Comparison of ENCODE assay signal across 15 mouse cellular contexts in the genomic region with DNA sequence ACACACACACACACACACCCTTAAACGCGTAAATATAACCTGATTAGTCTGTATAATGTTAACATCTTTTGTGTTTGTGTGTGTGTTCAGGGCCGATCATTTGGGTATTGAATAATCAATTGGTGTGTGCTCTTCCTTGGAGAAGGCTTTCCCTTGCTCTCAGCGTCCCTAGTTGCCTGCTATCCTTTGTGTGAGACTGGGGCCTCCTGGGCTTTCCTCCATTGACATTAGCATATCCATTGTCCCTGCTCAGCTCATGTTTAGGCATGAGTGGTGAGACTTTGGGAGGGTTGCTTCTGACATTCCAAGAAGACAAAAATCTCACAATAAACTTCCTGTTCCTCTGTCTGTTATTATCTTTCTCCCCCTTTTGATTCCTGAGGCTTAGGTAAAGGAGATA. TPM values are rescaled to one million over a fixed set of nuclear protein-coding genes. Genes with fewer than 3 reads are reported as not detected.
DNase-seq lines count a peak whose midpoint lies in the region; ATAC-seq and TF ChIP-seq lines count a peak whose summit lies in the region.
"Had no signal": no experiment of that assay in that cellular context is flagged by ENCODE, and none has a peak within 500 bp of the region (broad histone marks: within the 10 kb centered on the region; RNA-seq: fewer than 3 reads in every experiment).

No protein-coding gene starts in this region.

- TF ChIP-seq CTCF in layer of hippocampus, adult 2 months (conservative IDR thresholded peaks at IDR 0.05), result no peak

- no peaks in the 10 kb centered on the region for H3K4me1 ChIP-seq in hindbrain, embryonic 11.5 days (replicated peaks; ENCODE audit: control insufficient read depth, insufficient read depth, low read length)
- peaks cover 5% of the 10 kb centered on the region; the same call in 1 of the 2 replicates for H3K4me1 ChIP-seq in midbrain, embryonic 14.5 days (ENCODE audit: control insufficient read depth, insufficient read depth, low read length)
- H3K4me1 ChIP-seq: heart, embryonic 15.5 days; lung, embryonic 15.5 days had no signal

- ATAC-seq in hindbrain, embryonic 11.5 days (ENCODE audit: low FRiP score), result peak; percentile 94
- ATAC-seq in midbrain, embryonic 14.5 days (ENCODE audit: low FRiP score, low TSS enrichment), result peak; percentile 86
- ATAC-seq: Patski had no signal

- H3K27ac ChIP-seq in hindbrain, embryonic 11.5 days (ENCODE audit: low read depth, low read length), result peak overlapping the region; percentile 72
- peak overlapping the region; percentile 69 for H3K27ac ChIP-seq in midbrain, embryonic 14.5 days (replicated peaks; ENCODE audit: low read depth, low read length)
- no peak overlapping the region for H3K27ac ChIP-seq in layer of hippocampus, adult 2 months
- H3K27ac ChIP-seq: gastrocnemius, adult 2 months; heart, embryonic 15.5 days; limb, embryonic 15.5 days; lung, embryonic 15.5 days had no signal

- no peak overlapping the region for H3K4me3 ChIP-seq in hindbrain, embryonic 11.5 days (ENCODE audit: low read depth, low read length)
- H3K4me3 ChIP-seq in midbrain, embryonic 14.5 days (replicated peaks; ENCODE audit: low read depth, low read length), result no peak overlapping the region
- no peak overlapping the region for H3K4me3 ChIP-seq in layer of hippocampus, adult 2 months
- H3K4me3 ChIP-seq: gastrocnemius, adult 2 months; heart, embryonic 15.5 days; limb, embryonic 15.5 days; lung, embryonic 15.5 days; megakaryocyte, embryonic 14.5 days had no signal

- intact Hi-C loops in gastrocnemius, postnatal 14 days (cut with DNase I; ENCODE audit: low total_unique reads), result no loop called here

- H3K9me3 ChIP-seq in hindbrain, embryonic 11.5 days (ENCODE audit: control insufficient read depth, low read length), result no peaks in the 10 kb centered on the region
- H3K9me3 ChIP-seq in midbrain, embryonic 14.5 days (ENCODE audit: control insufficient read depth, low read length), result no peaks in the 10 kb centered on the region
- H3K9me3 ChIP-seq: heart, embryonic 15.5 days; limb, embryonic 15.5 days; lung, embryonic 15.5 days had no signal

- H3K36me3 ChIP-seq in hindbrain, embryonic 11.5 days (ENCODE audit: control insufficient read depth, insufficient read depth, low read length), result no peaks in the 10 kb centered on the region
- H3K36me3 ChIP-seq in midbrain, embryonic 14.5 days (ENCODE audit: control insufficient read depth, insufficient read depth, low read length), result no peaks in the 10 kb centered on the region
- H3K36me3 ChIP-seq: heart, embryonic 15.5 days; limb, embryonic 15.5 days; lung, embryonic 15.5 days had no signal

- H3K9ac ChIP-seq in hindbrain, embryonic 11.5 days (ENCODE audit: low read depth, low read length), result no peak overlapping the region
- H3K9ac ChIP-seq in midbrain, embryonic 14.5 days (replicated peaks; ENCODE audit: low read length), result no peak overlapping the region
- H3K9ac ChIP-seq: heart, embryonic 15.5 days; limb, embryonic 15.5 days; lung, embryonic 15.5 days had no signal

- WGBS in hindbrain, embryonic 11.5 days, result 19% methylated on average over 4 of the region's 4 CpGs
- under 1% methylated on average over 4 of the region's 4 CpGs for WGBS in midbrain, embryonic 14.5 days

- no peak overlapping the region for H3K4me2 ChIP-seq in hindbrain, embryonic 11.5 days (replicated peaks; ENCODE audit: low read depth, low read length)
- no peak overlapping the region for H3K4me2 ChIP-seq in midbrain, embryonic 14.5 days (ENCODE audit: low read length)
- H3K4me2 ChIP-seq: heart, embryonic 15.5 days; limb, embryonic 15.5 days; lung, embryonic 15.5 days had no signal

- DNase-seq in ES-CJ7 (ENCODE audit: low read depth, low spot score), result peak; percentile 77
- DNase-seq in embryo, embryonic 10.5 days (ENCODE audit: low spot score), result peak; percentile 80
- peak; percentile 76 for DNase-seq in hindbrain, embryonic 11.5 days (ENCODE audit: low spot score)
- peak; percentile 77 for DNase-seq in midbrain, embryonic 14.5 days
- no peak for DNase-seq in thymus, postnatal 14 days
- no peak for DNase-seq in layer of hippocampus, adult 9-11 months
- no peak for DNase-seq in gastrocnemius, postnatal 14 days
- DNase-seq in layer of hippocampus, adult 2 months (ENCODE audit: low spot score in 2 of 2), result no peak
- DNase-seq: adrenal gland, adult 8-10 months; gastrocnemius, adult 2 months had no signal

- H3K27me3 ChIP-seq in hindbrain, embryonic 11.5 days (ENCODE audit: control insufficient read depth, insufficient read depth, low read length), result no peaks in the 10 kb centered on the region
- H3K27me3 ChIP-seq in midbrain, embryonic 14.5 days (ENCODE audit: control insufficient read depth, insufficient read depth, low read length), result peaks cover 4% of the 10 kb centered on the region; the same call in 1 of the 2 replicates
- H3K27me3 ChIP-seq: Patski had no signal

RNA-seq across cellular contexts. Expression of a gene that starts 15.5 kb away (rescaled TPM):
- 15.1 and 15.3 TPM in 2 replicates for polyA plus RNA-seq in hindbrain, embryonic 11.5 days (2014; fragmentation: Nextera tagmentation; extraction: Ambion mirVana)
- 7.5 and 13.1 TPM in 2 replicates for polyA plus RNA-seq in midbrain, embryonic 14.5 days (2014; fragmentation: Nextera tagmentation; extraction: Ambion mirVana)
- total RNA-seq in gastrocnemius, postnatal 14 days (2021), result 10 to 100 TPM; 11.0 to 12.5 TPM
- total RNA-seq in layer of hippocampus, adult 2 months (2021), result 10 to 100 TPM; 14.9 to 18.7 TPM

Comparison
In these comparisons a context has a peak if more than half of its experiments do, and no peak if none do; other contexts are left out.
1. DNase-seq: peak in ES-CJ7 (single experiment), embryo, embryonic 10.5 days (single experiment), hindbrain, embryonic 11.5 days (single experiment) and midbrain, embryonic 14.5 days (single experiment); none in thymus, postnatal 14 days (single experiment), layer of hippocampus, adult 9-11 months (single experiment), gastrocnemius, postnatal 14 days (single experiment) and layer of hippocampus, adult 2 months (0 of 2).